Mouse (Mus musculus) cerebellum, adult 11 months (tissue): ENCODE measurements around the gene Smndc1.
A peak's percentile ranks its signal among the peaks of the same experiment; 100 is the strongest.

Experiments
- DNase-seq: peaks from one replicate; pipeline ENCODE4 v3.0.0; 2022

The Smndc1 gene

GRCm38 (mm10) chr19:53378421-53378820 lies 12.0 kb downstream of the Smndc1 start:
- DNase-seq = no peak

- DNase-seq = no peak
These were observed 12.7 kb downstream of the Smndc1 start for GRCm38 (mm10) chr19:53377652-53378051.

GRCm38 (mm10) chr19:53375816-53376215 lies 14.6 kb downstream of the Smndc1 start:
- no peak for DNase-seq

GRCm38 (mm10) chr19:53375299-53375698 lies 15.1 kb downstream of the Smndc1 start:
- DNase-seq = no peak

- DNase-seq = no peak
These were observed 16.8 kb downstream of the Smndc1 start for GRCm38 (mm10) chr19:53373570-53373969.

GRCm38 (mm10) chr19:53371666-53372065 lies 18.7 kb downstream of the Smndc1 start, which contains the start of gene Gm10197:
Gene Gm10197 (minus strand): TSS chr19:53371766.
- DNase-seq = no peak

GRCm38 (mm10) chr19:53370233-53370632 lies 20.1 kb downstream of the Smndc1 start:
- peak; percentile 13 for DNase-seq

- peak; percentile 81 for DNase-seq
These were observed 20.8 kb downstream of the Smndc1 start for GRCm38 (mm10) chr19:53369469-53370043.

- peak; percentile 12 for DNase-seq
These were observed 23.5 kb downstream of the Smndc1 start for GRCm38 (mm10) chr19:53366881-53367280.

- peak; percentile 22 for DNase-seq
These were observed 24.2 kb downstream of the Smndc1 start for GRCm38 (mm10) chr19:53366057-53366775.

- peak; percentile 53 for DNase-seq
These were observed 25.4 kb downstream of the Smndc1 start for GRCm38 (mm10) chr19:53364963-53365362.

GRCm38 (mm10) chr19:53364551-53364950 lies 25.8 kb downstream of the Smndc1 start:
- DNase-seq = no peak

- DNase-seq = peak; percentile 50
These were observed 27.4 kb downstream of the Smndc1 start for GRCm38 (mm10) chr19:53362967-53363366.

- DNase-seq = peak; percentile 51
These were observed 30.0 kb downstream of the Smndc1 start for GRCm38 (mm10) chr19:53360265-53360958.

GRCm38 (mm10) chr19:53359160-53360033 lies 31.0 kb downstream of the Smndc1 start:
- peak; percentile 86 for DNase-seq

GRCm38 (mm10) chr19:53355065-53355464 lies 35.3 kb downstream of the Smndc1 start:
- peak; percentile 53 for DNase-seq

- no peak for DNase-seq
These were observed 35.9 kb downstream of the Smndc1 start for GRCm38 (mm10) chr19:53354271-53355000.

GRCm38 (mm10) chr19:53353864-53354263 lies 36.5 kb downstream of the Smndc1 start:
- DNase-seq = no peak

- DNase-seq = no peak
These were observed 44.6 kb downstream of the Smndc1 start for GRCm38 (mm10) chr19:53345766-53346165.

- no peak for DNase-seq
These were observed 46.3 kb downstream of the Smndc1 start for GRCm38 (mm10) chr19:53344062-53344461.

- DNase-seq = no peak
These were observed 47.0 kb downstream of the Smndc1 start for GRCm38 (mm10) chr19:53343174-53343881.
